Mouse (Mus musculus) MEL (cell line): ENCODE results near the gene Exoc3l2. TPM values are rescaled to one million over a fixed set of nuclear protein-coding genes. Genes with fewer than 3 reads are reported as not detected.

ENCODE experiments used
- DNase-seq: peaks from one replicate; pipeline ENCODE4 v3.0.0; 2011; ENCODE audit warnings: low read depth, low spot score
- H3K27ac ChIP-seq: 2 replicates; pipeline ENCODE4 v1.5.1; 2012; ENCODE audit warnings: low read depth, mild to moderate bottlenecking, control low read depth, low read length, moderate library complexity; ENCODE audit not compliant: control insufficient read depth
- H3K27me3 ChIP-seq, 2 experiments: fragments of 150-350 bp in 1 of 2; sonication (generic) in 1 of 2; 2 replicates each; pipeline ENCODE4 v1.6.1; 2012; ENCODE audit warnings: low read length in 2 of 2, mild to moderate bottlenecking in 2 of 2, improper control_type of control experiment in 1 of 2, moderate library complexity in 1 of 2; ENCODE audit not compliant: insufficient read depth in 2 of 2, control insufficient read depth in 1 of 2
- H3K36me3 ChIP-seq, 2 experiments: 2 replicates each; pipeline ENCODE4 v1.6.1; 2012 to 2014; ENCODE audit warnings: low read length in 2 of 2, improper control_type of control experiment in 1 of 2, inconsistent platforms in 1 of 2, mild to moderate bottlenecking in 1 of 2; ENCODE audit not compliant: insufficient read depth in 2 of 2, control insufficient read depth in 1 of 2
- H3K4me1 ChIP-seq, 2 experiments: fragments of 150-350 bp in 1 of 2; sonication (generic) in 1 of 2; 2 replicates each; pipeline ENCODE4 v1.6.1; 2012; ENCODE audit warnings: low read length in 2 of 2, improper control_type of control experiment in 1 of 2, mild to moderate bottlenecking in 1 of 2; ENCODE audit not compliant: insufficient read depth in 2 of 2, control insufficient read depth in 1 of 2
- H3K4me3 ChIP-seq, 2 experiments: fragments of 150-350 bp in 1 of 2; sonication (generic) in 1 of 2; 2 replicates each; pipeline ENCODE4 v1.5.1; 2012; ENCODE audit warnings: low read depth in 2 of 2, low read length in 2 of 2, mild to moderate bottlenecking in 2 of 2, moderate library complexity in 2 of 2, control low read depth in 1 of 2, improper control_type of control experiment in 1 of 2; ENCODE audit not compliant: control insufficient read depth in 1 of 2, insufficient read depth in 1 of 2
- H3K79me2 ChIP-seq: 2 replicates; pipeline ENCODE4 v1.6.1; 2012; ENCODE audit warnings: mild to moderate bottlenecking, low read length, moderate library complexity; ENCODE audit not compliant: control insufficient read depth, poor library complexity, insufficient read depth
- H3K9ac ChIP-seq: 2 replicates; pipeline ENCODE4 v1.6.1; 2012; ENCODE audit warnings: low read depth, mild to moderate bottlenecking, control low read depth, low read length, moderate library complexity; ENCODE audit not compliant: control insufficient read depth, poor library complexity, severe bottlenecking
- H3K9me3 ChIP-seq: fragments of 150-350 bp; sonication (generic); replicated peaks from 2 replicates; pipeline ENCODE4 v1.6.1; 2012; ENCODE audit warnings: mild to moderate bottlenecking, low read length, improper control_type of control experiment, moderate library complexity; ENCODE audit not compliant: insufficient read depth
- CHD1 ChIP-seq: IDR thresholded peaks from 2 replicates; pipeline ENCODE4 v1.6.1; 2012; ENCODE audit warnings: low read depth, mild to moderate bottlenecking, inconsistent platforms, low read length, improper control_type of control experiment
- CHD2 ChIP-seq: IDR thresholded peaks from 2 replicates; pipeline ENCODE4 v1.6.1; 2011; ENCODE audit warnings: low read length, improper control_type of control experiment
- CTCF ChIP-seq, 3 experiments: IDR thresholded peaks in 2 of 3; conservative IDR thresholded peaks in 1 of 3; 2 replicates each; pipeline ENCODE4 v1.5.1; 2011 to 2012; ENCODE audit warnings: low read length in 3 of 3, low read depth in 2 of 3, mild to moderate bottlenecking in 2 of 3, improper control_type of control experiment in 1 of 3, inconsistent platforms in 1 of 3, mixed read lengths in 1 of 3, moderate library complexity in 1 of 3; ENCODE audit not compliant: control insufficient read depth in 1 of 3, insufficient read depth in 1 of 3, poor library complexity in 1 of 3, severe bottlenecking in 1 of 3
- EP300 ChIP-seq, 2 experiments: IDR thresholded peaks; 2 replicates each; pipeline ENCODE4 v1.6.1; 2011; ENCODE audit warnings: improper control_type of control experiment in 2 of 2, low read length in 2 of 2, low read depth in 1 of 2, mild to moderate bottlenecking in 1 of 2
- ETS1 ChIP-seq: IDR thresholded peaks from 2 replicates; pipeline ENCODE4 v1.6.1; 2012; ENCODE audit warnings: low read depth, mild to moderate bottlenecking, inconsistent platforms, low read length, improper control_type of control experiment, moderate library complexity
- GABPA ChIP-seq: IDR thresholded peaks from 2 replicates; pipeline ENCODE4 v1.6.1; 2012; ENCODE audit warnings: low read depth, mild to moderate bottlenecking, inconsistent platforms, low read length, improper control_type of control experiment, moderate library complexity
- GATA1 ChIP-seq: IDR thresholded peaks from 2 replicates; pipeline ENCODE4 v1.6.1; 2011; ENCODE audit warnings: low read depth, low read length, improper control_type of control experiment
- HCFC1 ChIP-seq: IDR thresholded peaks from 2 replicates; pipeline ENCODE4 v1.6.1; 2012; ENCODE audit warnings: low read depth, mild to moderate bottlenecking, inconsistent platforms, low read length, improper control_type of control experiment, moderate library complexity
- JUND ChIP-seq: IDR thresholded peaks from 2 replicates; pipeline ENCODE4 v1.6.1; 2011; ENCODE audit warnings: low read depth, mild to moderate bottlenecking, improper control_type of control experiment, low read length
- MEF2A ChIP-seq: IDR thresholded peaks from 2 replicates; pipeline ENCODE4 v1.6.1; 2014; ENCODE audit warnings: low read depth, mild to moderate bottlenecking, inconsistent platforms, low read length, improper control_type of control experiment; ENCODE audit not compliant: poor library complexity, insufficient replicate concordance, severe bottlenecking; ENCODE audit errors: extremely low read depth
- NELFE ChIP-seq: IDR thresholded peaks from 2 replicates; pipeline ENCODE4 v1.6.1; 2011; ENCODE audit warnings: low read depth, low read length, improper control_type of control experiment
- NRF1 ChIP-seq: IDR thresholded peaks from 2 replicates; pipeline ENCODE4 v1.6.1; 2014; ENCODE audit warnings: low read depth, mild to moderate bottlenecking, inconsistent platforms, low read length, improper control_type of control experiment, moderate library complexity; ENCODE audit not compliant: poor library complexity, insufficient read depth, severe bottlenecking
- POLR2A ChIP-seq, 2 experiments: IDR thresholded peaks; 2 replicates each; pipeline ENCODE4 v1.6.1; 2011 to 2012; ENCODE audit warnings: low read length in 2 of 2, mild to moderate bottlenecking in 2 of 2, control low read depth in 1 of 2, improper control_type of control experiment in 1 of 2, low read depth in 1 of 2, moderate library complexity in 1 of 2; ENCODE audit not compliant: control insufficient read depth in 1 of 2, insufficient read depth in 1 of 2, poor library complexity in 1 of 2
- RCOR1 ChIP-seq: IDR thresholded peaks from 2 replicates; pipeline ENCODE4 v1.6.1; 2012; ENCODE audit warnings: low read depth, mild to moderate bottlenecking, inconsistent platforms, low read length, improper control_type of control experiment
- SMC3 ChIP-seq: IDR thresholded peaks from 2 replicates; pipeline ENCODE4 v1.6.1; 2011; ENCODE audit warnings: low read depth, low read length, improper control_type of control experiment
- TCF12 ChIP-seq: IDR thresholded peaks from 2 replicates; pipeline ENCODE4 v1.6.1; 2014; ENCODE audit warnings: low read depth, mild to moderate bottlenecking, inconsistent platforms, low read length, improper control_type of control experiment, moderate library complexity
- UBTF ChIP-seq: IDR thresholded peaks from 2 replicates; pipeline ENCODE4 v1.6.1; 2012; ENCODE audit warnings: low read depth, mild to moderate bottlenecking, inconsistent platforms, low read length, improper control_type of control experiment, moderate library complexity, borderline replicate concordance; ENCODE audit not compliant: insufficient read depth
- USF1 ChIP-seq: IDR thresholded peaks from 2 replicates; pipeline ENCODE4 v1.6.1; 2014; ENCODE audit warnings: low read depth, mild to moderate bottlenecking, inconsistent platforms, low read length, improper control_type of control experiment, moderate library complexity
- ZKSCAN1 ChIP-seq: IDR thresholded peaks from 2 replicates; pipeline ENCODE4 v1.6.1; 2012; ENCODE audit warnings: low read depth, mild to moderate bottlenecking, inconsistent platforms, low read length, improper control_type of control experiment, moderate library complexity
- ZMIZ1 ChIP-seq: IDR thresholded peaks from 2 replicates; pipeline ENCODE4 v1.6.1; 2012; ENCODE audit warnings: low read depth, mild to moderate bottlenecking, inconsistent platforms, low read length, improper control_type of control experiment, moderate library complexity
- ZNF384 ChIP-seq: IDR thresholded peaks from 2 replicates; pipeline ENCODE4 v1.6.1; 2012; ENCODE audit warnings: low read depth, mild to moderate bottlenecking, inconsistent platforms, low read length, improper control_type of control experiment
- polyA plus RNA-seq, 2 experiments: library from polyadenylated mRNA; stranded (reverse) in 1 of 2; unstranded in 1 of 2; fragments of >175 nt in 1 of 2; fragments of >200 nt in 1 of 2; gene quantifications; 2 replicates each; pipeline versions ENCODE4 v1.2.1 to v1.2.4; 2012; ENCODE audit warnings: low replicate concordance in 2 of 2, low read depth in 1 of 2; ENCODE audit not compliant: insufficient read length in 2 of 2, insufficient read depth in 1 of 2, missing spikeins in 1 of 2
- total RNA-seq: library from RNA; depleted of rRNA; stranded (reverse); fragments of 300-350 nt; gene quantifications from 2 replicates; pipeline ENCODE4 v1.2.3, GENCODE M21; 2012

Gene Exoc3l2
- total and polyA plus RNA-seq, 3 experiments, result 0.08 TPM; not detected in 1

GRCm38 (mm10) chr7:19485488-19485887 lies 22.4 kb downstream of the Exoc3l2 start:
- Histone ChIP-seq H3K36me3 (no peaks in the 10 kb centered on the region), H3K4me3 (no peak overlapping the region), H3K9ac (no peak overlapping the region), H3K27ac (no peak overlapping the region), H3K9me3 (no peaks in the 10 kb centered on the region), H3K27me3 (no peaks in the 10 kb centered on the region; a peak in 1 of 4 replicates), H3K4me1 (no peaks in the 10 kb centered on the region), H3K79me2 (no peaks in the 10 kb centered on the region)
- TF ChIP-seq CHD1 (no peak), NRF1 (no peak), CHD2 (no peak), EP300 (IDR thresholded peaks at IDR 0.05; ENCODE audit: low read depth in 1 of 2, low read length in 2 of 2) (no peak), UBTF (no peak), GABPA (no peak), POLR2A (IDR thresholded peaks at IDR 0.05; ENCODE audit: control insufficient read depth in 1 of 2, insufficient read depth in 1 of 2, low read depth in 1 of 2, low read length in 2 of 2, poor library complexity in 1 of 2) (no peak), JUND (no peak), ZMIZ1 (no peak), NELFE (no peak), CTCF (IDR thresholded peaks at IDR 0.05 in 2 of 3, conservative IDR thresholded peaks at IDR 0.05 in 1 of 3; ENCODE audit: control insufficient read depth in 1 of 3, insufficient read depth in 1 of 3, low read depth in 2 of 3, low read length in 3 of 3, poor library complexity in 1 of 3, severe bottlenecking in 1 of 3) (no peak), SMC3 (no peak), ZNF384 (no peak), ZKSCAN1 (no peak), ETS1 (no peak), RCOR1 (no peak), HCFC1 (no peak), USF1 (no peak)
- DNase-seq, result no peak

- Histone ChIP-seq H3K27ac (no peak overlapping the region), H3K79me2 (no peaks in the 10 kb centered on the region), H3K9ac (no peak overlapping the region)
- TF ChIP-seq GATA1 (0 out of 2 replicates have a peak, but pooled peaks have one; percentile 13), TCF12 (0 out of 2 replicates have a peak, but pooled peaks have one; percentile 11), EP300 (IDR thresholded peaks at IDR 0.05; ENCODE audit: low read depth in 1 of 2, low read length in 2 of 2) (peak in 1 of 2 experiments; percentile 15; a peak in 1 of 4 replicates), MEF2A (no peak)
- TF ChIP-seq, all 39 proteins: peak for 3
- no peaks in the 10 kb centered on the region for H3K4me1 ChIP-seq
- H3K4me3 ChIP-seq, result no peak overlapping the region
- no peaks in the 10 kb centered on the region for H3K27me3 ChIP-seq
- peak; percentile 30 for DNase-seq
- no peaks in the 10 kb centered on the region for H3K9me3 ChIP-seq
- H3K36me3 ChIP-seq, result no peaks in the 10 kb centered on the region
These were observed 23.4 kb downstream of the Exoc3l2 start for GRCm38 (mm10) chr7:19486549-19486948.
